Mouse (Mus musculus) neural tube, embryonic 14.5 days (tissue): Measurements from ENCODE around the gene Tmem184b. TPM values are rescaled to one million over a fixed set of nuclear protein-coding genes. Genes with fewer than 3 reads are reported as not detected.

ENCODE experiments used
- ATAC-seq: fragments of 200-750 bp; cut with Nextera tagmentation; 2 replicates; pipeline ENCODE4 v1.8.0; 2017; ENCODE audit warnings: low read depth, mild to moderate bottlenecking, moderate TSS enrichment, moderate library complexity
- H3K27ac ChIP-seq: fragments of 300-500 bp; sonication (generic); 2 replicates; pipeline ENCODE4 v1.5.1; 2014; ENCODE audit warnings: low read depth, mild to moderate bottlenecking, control low read depth, low read length, moderate library complexity, mixed read lengths
- H3K27me3 ChIP-seq: fragments of 300-500 bp; sonication (generic); 2 replicates; pipeline ENCODE4 v1.6.1; 2014; ENCODE audit warnings: low read length; ENCODE audit not compliant: control insufficient read depth, insufficient read depth
- H3K36me3 ChIP-seq: fragments of 300-500 bp; sonication (generic); 2 replicates; pipeline ENCODE4 v1.6.1; 2014; ENCODE audit warnings: low read length, mixed read lengths; ENCODE audit not compliant: control insufficient read depth, insufficient read depth
- H3K4me1 ChIP-seq: fragments of 300-500 bp; sonication (generic); 2 replicates; pipeline ENCODE4 v1.6.1; 2014; ENCODE audit warnings: low read length; ENCODE audit not compliant: control insufficient read depth, insufficient read depth
- H3K4me2 ChIP-seq: fragments of 300-500 bp; sonication (generic); 2 replicates; pipeline ENCODE4 v1.6.1; 2014; ENCODE audit warnings: mild to moderate bottlenecking, low read depth, low read length, control low read depth
- H3K4me3 ChIP-seq: fragments of 300-500 bp; sonication (generic); 2 replicates; pipeline ENCODE4 v1.5.1; 2014; ENCODE audit warnings: low read depth, low read length, control low read depth, mixed read lengths
- H3K9ac ChIP-seq: fragments of 300-500 bp; sonication (generic); replicated peaks from 2 replicates; pipeline ENCODE4 v1.6.1; 2014; ENCODE audit warnings: low read depth, mild to moderate bottlenecking, control low read depth, low read length, mixed read lengths
- H3K9me3 ChIP-seq: fragments of 300-500 bp; sonication (generic); 2 replicates; pipeline ENCODE4 v1.6.1; 2016; ENCODE audit warnings: low read length; ENCODE audit not compliant: control insufficient read depth
- WGBS: fragments of 180-500 bp; shearing (Covaris S2); extraction: QIAGEN DNeasy Blood & Tissue Kit; methylation state at CpG from one replicate; pipeline ENCODE4 v1.1.7; 2014; 5-methylcytosine and 5-hydroxymethylcytosine counted together
- polyA plus RNA-seq: library from polyadenylated mRNA; unstranded; fragments of >200 nt; fragmentation: Nextera tagmentation; extraction: Ambion mirVana; gene quantifications from 2 replicates; pipeline ENCODE4 v1.2.1, GENCODE M21; 2014

Tmem184b gene
- polyA plus RNA-seq, 1 experiment from 2014 or later: 31.2 TPM

DNA sequence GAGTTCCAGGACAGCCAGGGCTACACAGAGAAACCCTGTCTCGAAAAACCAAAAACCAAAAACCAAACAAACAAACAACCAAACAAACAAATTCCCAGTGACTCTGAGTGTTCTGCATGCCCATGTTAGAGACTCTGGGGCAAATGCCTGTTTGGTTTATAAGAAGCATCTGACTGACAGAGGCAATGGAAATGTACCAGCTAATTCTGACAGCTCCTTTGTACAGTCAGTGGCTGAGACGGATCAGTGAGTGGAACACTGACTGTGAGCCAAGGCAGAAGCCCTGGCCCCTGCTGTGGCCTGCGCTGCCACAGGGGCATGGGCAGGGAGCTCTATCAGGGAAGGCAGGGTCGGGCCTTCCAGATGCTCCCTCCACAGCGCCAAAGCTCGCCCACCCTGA, 16.3 kb downstream of the Tmem184b start:
- Histone ChIP-seq H3K4me3 (no peak overlapping the region), H3K27ac (no peak overlapping the region), H3K9ac (no peak overlapping the region), H3K4me2 (no peak overlapping the region), H3K9me3 (no peaks in the 10 kb centered on the region), H3K27me3 (no peaks in the 10 kb centered on the region), H3K36me3 (no peaks in the 10 kb centered on the region), H3K4me1 (peaks cover 12% of the 10 kb centered on the region; the same call in 1 of the 2 replicates)
- ATAC-seq: no peak
- 69% methylated on average over 6 of the region's 6 CpGs for WGBS

DNA sequence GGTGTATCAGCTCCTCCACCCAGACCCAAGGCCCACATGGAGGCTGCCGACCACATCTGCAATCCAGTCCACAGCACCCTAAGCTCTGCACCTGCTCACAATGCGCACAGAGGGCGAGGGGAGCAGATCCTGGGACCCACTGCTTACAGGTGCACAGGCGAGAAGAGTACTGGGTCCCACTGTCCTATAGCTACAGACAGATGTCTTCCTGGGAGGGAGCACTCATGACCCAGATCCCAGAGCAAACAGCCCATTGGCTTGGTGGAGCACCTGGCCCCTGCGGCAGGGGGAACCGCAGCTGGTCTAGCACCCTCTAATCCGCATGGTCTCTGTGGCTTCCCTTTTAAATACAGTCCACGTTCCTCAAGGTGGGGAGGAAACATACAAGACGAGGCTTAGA, 21.7 kb downstream of the Tmem184b start:
- Histone ChIP-seq H3K36me3 (no peaks in the 10 kb centered on the region; the same call in 1 of the 2 replicates), H3K27me3 (no peaks in the 10 kb centered on the region), H3K9me3 (no peaks in the 10 kb centered on the region), H3K27ac (no peak overlapping the region), H3K4me2 (no peak overlapping the region), H3K4me3 (no peak overlapping the region), H3K4me1 (0 out of 2 replicates have a peak, but pooled peaks cover 2% of the 10 kb centered on the region), H3K9ac (no peak overlapping the region)
- no peak for ATAC-seq
- WGBS: 88% methylated on average over 9 of the region's 9 CpGs

DNA sequence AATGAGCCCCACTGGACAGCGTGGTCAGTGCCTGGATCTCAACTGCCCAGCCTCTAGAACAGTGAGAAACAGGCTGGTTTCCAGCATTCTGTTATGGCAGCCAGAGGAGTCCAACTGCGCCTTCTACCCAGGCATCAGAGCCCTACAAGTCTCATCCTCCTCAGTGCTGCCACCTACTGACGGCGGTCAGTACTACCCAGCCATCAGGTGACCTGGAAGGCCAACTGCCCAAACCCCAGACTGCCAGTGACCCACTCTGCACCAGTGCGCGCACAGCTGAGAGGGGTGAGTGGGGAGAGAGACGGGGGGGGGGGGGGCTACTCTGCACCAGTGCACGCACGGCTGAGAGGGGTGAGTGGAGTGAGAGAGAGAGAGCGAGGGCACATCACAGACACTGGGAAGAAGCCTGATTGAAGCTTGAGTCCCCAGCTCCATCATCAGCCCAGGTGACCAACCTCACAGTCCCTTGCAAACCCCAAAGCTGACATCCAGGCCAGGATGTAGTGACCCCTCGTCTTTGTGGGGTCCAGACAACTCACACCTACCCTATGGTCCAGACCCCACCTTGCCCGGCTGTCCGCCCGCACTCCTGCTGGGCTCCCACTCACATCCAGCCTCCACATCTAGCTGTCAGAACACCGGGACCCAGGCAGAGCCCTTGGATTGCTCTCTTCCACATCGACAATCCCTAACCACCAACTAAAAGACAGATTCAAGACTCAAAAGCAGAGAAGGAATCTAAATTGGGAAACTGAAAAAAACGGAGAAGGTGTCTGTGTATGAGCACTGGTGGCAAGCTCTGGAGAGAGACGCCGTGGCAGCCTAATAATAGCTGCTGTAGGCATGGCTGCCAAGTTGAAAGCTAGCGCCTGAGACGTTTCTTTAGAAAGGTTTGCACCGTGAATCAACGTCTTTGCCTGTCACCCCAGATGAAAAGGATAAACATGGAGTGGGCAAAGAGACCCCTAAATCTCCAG, 22.6 kb downstream of the Tmem184b start:
- Histone ChIP-seq H3K27ac (no peak overlapping the region), H3K27me3 (no peaks in the 10 kb centered on the region), H3K9me3 (no peaks in the 10 kb centered on the region), H3K4me2 (no peak overlapping the region), H3K4me1 (0 out of 2 replicates have a peak, but pooled peaks cover 2% of the 10 kb centered on the region), H3K9ac (no peak overlapping the region), H3K4me3 (no peak overlapping the region), H3K36me3 (peaks cover 5% of the 10 kb centered on the region)
- ATAC-seq: no peak
- 53% methylated on average over 23 of the region's 23 CpGs for WGBS

DNA sequence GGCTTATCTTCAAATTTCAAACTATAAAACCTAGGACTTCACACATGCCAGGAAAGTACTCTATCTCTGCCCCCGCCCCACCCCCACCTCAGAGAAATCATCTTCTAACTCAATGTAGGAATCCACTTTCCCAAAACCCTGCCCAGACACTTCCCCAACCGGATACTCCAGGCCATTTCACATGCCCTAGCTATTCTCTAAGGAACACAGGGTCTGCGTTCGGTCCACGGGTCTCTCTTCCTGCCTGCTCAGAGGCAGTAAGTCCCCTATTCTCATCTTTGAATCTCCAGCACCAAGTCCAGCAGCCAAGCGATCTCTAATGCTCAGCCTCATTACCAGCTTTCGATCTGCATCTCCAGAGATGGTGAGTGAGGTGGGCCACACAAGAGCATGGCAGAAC, 23.7 kb downstream of the Tmem184b start:
- H3K27ac ChIP-seq: no peak overlapping the region
- H3K4me3 ChIP-seq: no peak overlapping the region
- no peaks in the 10 kb centered on the region for H3K27me3 ChIP-seq
- no peak overlapping the region for H3K9ac ChIP-seq
- no peaks in the 10 kb centered on the region for H3K9me3 ChIP-seq
- WGBS: 92% methylated on average over 7 of the region's 7 CpGs
- no peak overlapping the region for H3K4me2 ChIP-seq
- peaks cover 9% of the 10 kb centered on the region for H3K36me3 ChIP-seq
- 0 out of 2 replicates have a peak, but pooled peaks cover 2% of the 10 kb centered on the region for H3K4me1 ChIP-seq
- no peak for ATAC-seq

DNA sequence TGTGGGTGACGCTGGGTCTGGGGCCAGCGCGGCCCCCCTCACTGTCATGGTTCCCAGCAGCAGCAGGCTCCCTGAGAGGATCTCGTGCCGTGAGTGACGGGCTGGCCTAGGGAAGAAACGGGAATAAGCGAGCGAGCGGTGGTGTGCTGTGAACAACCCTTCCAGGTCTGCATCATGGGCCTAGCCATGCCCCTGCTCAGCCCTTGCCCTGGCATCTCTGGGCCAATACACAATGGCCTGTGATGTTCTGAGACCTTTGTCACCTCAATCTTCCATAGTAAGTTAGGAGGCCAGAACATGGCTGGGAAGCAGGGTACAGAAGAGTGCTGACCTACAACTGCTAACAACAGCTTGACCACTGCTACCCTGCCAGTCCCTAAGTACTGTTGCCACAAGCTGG, 24.8 kb downstream of the Tmem184b start:
- Histone ChIP-seq H3K4me1 (0 out of 2 replicates have a peak, but pooled peaks cover 2% of the 10 kb centered on the region), H3K27me3 (no peaks in the 10 kb centered on the region), H3K4me2 (no peak overlapping the region), H3K36me3 (peaks cover 15% of the 10 kb centered on the region), H3K4me3 (no peak overlapping the region), H3K27ac (no peak overlapping the region), H3K9ac (no peak overlapping the region), H3K9me3 (no peaks in the 10 kb centered on the region)
- 95% methylated on average over 10 of the region's 10 CpGs for WGBS
- ATAC-seq: no peak

DNA sequence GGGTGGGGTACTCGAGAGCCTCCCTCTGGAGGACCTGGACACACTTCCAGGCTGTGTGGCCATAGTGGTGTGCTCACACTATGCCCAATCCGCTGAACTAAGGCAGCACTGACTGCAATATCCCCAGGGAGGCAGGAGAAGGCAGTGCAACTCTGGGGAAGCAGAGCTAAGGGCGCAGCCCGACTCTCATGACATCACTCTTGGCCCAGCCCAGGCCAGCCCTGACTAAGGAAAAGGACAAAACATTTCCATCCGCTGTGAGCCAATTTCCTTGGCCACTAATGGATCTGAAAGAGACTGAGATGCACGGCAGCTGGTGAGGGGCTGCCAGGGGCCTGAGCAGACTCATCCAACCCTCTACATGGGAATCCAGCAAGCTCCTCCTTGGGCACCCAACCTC, 25.7 kb downstream of the Tmem184b start:
- Histone ChIP-seq H3K27ac (no peak overlapping the region), H3K27me3 (no peaks in the 10 kb centered on the region), H3K9ac (no peak overlapping the region), H3K4me3 (no peak overlapping the region), H3K4me2 (no peak overlapping the region), H3K36me3 (peaks cover 19% of the 10 kb centered on the region), H3K9me3 (no peaks in the 10 kb centered on the region), H3K4me1 (0 out of 2 replicates have a peak, but pooled peaks cover 2% of the 10 kb centered on the region)
- no peak for ATAC-seq
- 90% methylated on average over 6 of the region's 6 CpGs for WGBS

DNA sequence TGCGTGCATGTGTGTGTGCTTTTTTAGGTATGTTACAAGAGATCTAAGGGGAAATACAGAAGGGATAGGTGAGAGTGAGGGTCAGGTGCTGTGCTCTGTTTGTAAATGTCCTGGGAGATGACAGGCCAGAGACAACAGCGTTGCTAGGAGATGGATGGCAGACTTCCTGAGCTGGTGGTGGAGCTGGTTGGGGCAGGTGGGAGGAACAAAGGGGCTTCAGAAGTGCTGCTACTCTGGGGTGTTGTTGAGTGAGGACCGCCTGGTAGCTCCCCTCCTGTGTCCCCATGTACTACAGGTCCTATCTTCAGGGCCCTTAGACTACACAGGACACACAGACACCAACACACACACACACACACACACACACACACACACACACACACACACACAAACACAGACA, 28.6 kb downstream of the Tmem184b start:
- H3K36me3 ChIP-seq: peaks cover 31% of the 10 kb centered on the region
- no peak overlapping the region for H3K27ac ChIP-seq
- H3K4me3 ChIP-seq: no peak overlapping the region
- no peaks in the 10 kb centered on the region for H3K27me3 ChIP-seq
- H3K9me3 ChIP-seq: no peaks in the 10 kb centered on the region
- no peak for ATAC-seq
- no peaks in the 10 kb centered on the region for H3K4me1 ChIP-seq
- no peak overlapping the region for H3K9ac ChIP-seq
- WGBS: 47% methylated on average over 3 of the region's 3 CpGs
- no peak overlapping the region for H3K4me2 ChIP-seq

DNA sequence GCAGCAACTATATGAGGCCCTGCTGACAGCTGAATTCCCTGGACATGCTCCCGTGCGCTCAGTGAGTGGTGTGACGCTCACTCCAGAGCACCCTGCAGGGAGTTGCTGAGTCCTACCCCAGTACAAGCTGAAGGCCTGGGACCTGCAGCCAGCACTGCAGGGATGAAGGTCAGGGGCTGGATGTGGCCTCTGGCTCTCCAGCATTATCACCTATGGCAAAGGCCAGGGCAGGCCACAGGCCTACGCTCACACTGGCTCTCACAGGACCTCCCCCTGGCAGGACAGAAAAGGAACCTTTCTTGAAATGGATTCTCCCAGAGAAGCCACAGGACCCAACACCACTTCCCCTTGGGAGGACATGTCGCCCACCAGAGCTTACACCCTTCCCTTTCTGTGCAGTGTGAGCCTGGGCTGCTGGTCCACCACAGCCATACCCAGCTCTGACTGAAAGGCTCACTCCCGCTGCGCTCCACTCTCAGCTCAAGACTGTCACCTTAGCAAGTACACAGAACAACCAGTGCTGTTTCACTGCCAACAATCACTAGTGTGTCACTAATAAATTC, 33.0 kb downstream of the Tmem184b start:
- Histone ChIP-seq H3K4me3 (no peak overlapping the region), H3K27me3 (no peaks in the 10 kb centered on the region), H3K4me1 (no peaks in the 10 kb centered on the region), H3K27ac (no peak overlapping the region), H3K9me3 (no peaks in the 10 kb centered on the region), H3K36me3 (peaks cover 36% of the 10 kb centered on the region), H3K9ac (no peak overlapping the region), H3K4me2 (no peak overlapping the region)
- no peak for ATAC-seq
- WGBS: 90% methylated on average over 7 of the region's 7 CpGs
